Mouse (Mus musculus) gastrocnemius, postnatal 10 days (tissue): ENCODE measurements at regions not wholly inside any gene's neighbourhood (a gene's known extent, or its start where the extent isn't known, plus 50 kb on each side); places are given as distances from the start of the nearest gene placed in this dataset.

ENCODE experiments used
- DNase-seq: peaks from one replicate; pipeline ENCODE4 v3.0.0; 2021; ENCODE audit warnings: mixed read lengths

DNA sequence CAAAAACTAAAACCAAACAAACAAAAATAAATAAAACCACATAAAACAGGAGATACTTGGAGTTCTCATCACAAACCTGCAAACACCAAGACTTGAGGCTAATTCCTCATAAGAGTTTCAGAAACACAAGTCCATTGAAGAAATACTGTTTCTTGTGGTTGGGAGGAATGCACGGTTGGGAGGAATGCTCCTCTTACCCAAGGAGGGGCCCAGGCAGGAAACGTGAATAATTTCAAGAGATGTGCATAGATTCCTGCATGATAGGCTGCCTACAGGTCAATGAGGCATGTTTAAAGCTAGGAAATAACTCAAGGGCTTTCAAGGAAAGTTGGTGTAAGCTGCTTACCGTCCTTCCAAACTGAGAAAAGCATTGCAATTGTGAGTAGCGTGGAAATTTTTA lies 243.7 kb downstream of the Fam49a start:
- no peak for DNase-seq

DNA sequence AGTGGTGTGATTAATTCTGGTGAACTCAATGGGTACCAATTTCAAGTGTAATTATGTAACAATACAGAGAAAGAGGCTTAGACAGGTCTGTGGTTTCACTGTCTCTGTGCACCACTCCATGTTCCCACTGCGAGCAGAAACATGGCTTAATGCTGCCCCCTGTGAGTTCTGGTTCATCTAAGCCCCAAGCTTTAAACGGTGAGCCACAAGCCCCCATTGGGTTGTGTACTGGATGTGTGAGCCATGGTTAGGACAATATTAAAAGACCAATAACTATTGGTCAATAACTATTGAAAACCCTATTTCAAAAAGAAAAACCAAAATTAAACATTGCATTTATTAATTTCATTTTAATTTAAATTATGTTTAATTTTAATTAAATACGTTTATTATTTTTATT lies 238.0 kb downstream of the Fam49a start:
- no peak for DNase-seq

DNA sequence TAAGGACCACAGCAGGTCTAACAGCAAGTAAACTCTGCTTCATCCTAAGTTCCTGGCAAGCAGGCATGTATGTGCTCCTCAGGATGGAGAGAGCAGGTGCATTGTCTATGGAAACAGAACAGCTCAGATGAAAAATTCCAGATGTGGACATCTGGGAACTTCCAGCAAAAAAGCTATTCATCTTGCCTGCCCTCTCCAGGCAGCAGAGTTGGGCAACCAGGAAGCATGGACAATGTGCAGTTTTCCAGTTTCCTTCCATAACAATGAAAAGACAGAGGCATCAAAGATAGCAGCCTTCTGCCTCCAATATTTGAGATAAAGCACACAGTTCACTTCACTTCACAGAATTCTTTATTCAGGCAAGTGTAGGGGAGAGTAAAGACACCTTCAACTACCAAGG lies 236.7 kb downstream of the Fam49a start:
- DNase-seq: no peak

DNA sequence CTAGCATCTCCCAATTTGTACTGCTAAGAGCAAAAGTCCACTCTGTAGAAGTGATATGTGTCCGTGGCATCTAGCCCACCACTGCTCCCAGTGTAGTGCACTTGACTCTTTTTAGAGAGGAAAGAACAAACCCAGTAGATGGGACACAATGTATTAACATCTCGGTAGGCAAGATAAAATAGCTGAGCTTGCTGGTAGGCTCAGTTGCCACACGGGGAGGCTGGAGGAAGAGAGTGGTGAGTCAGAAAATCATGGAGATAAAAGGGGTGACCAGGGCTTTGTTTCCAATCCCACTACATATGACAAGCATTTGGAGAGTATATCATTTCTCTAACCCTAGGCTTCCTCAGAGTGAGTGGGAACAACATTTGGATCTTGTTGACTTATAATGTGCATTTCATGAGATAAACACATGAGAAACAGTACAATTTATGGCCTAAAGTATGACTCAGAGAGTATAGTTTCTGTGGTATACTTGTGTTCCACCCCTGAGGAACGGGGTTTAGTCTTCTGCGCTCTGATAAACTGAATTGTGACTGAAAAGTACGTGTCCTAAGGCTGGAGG lies 235.4 kb downstream of the Fam49a start:
- DNase-seq: no peak

DNA sequence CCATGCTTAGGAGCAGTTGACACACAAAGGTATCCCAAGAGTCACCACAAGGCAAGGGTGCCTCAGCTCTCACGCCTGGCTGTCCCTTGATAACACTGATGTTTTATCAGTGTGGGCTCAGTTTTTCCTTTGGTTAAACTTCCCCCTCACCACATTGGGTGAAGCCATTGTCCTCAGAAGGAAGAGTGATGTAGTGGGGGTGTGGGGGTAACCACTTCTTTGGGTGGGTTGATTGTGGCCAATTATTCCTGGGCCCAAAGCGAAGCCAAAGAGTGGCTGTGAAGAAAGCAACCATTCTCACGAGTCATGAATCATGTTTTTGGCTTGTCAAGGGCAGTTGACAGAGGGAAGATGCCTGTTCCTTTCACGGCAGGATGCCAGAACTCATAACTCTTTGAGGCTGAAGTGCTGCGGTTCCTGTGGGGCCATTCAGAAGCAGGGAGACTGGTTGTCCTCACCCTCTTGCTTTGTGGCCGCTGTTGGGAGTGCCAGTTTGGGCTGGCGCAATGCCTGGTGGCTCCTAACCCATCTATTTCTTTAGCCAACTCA lies 234.7 kb downstream of the Fam49a start:
- DNase-seq: peak; percentile 5

DNA sequence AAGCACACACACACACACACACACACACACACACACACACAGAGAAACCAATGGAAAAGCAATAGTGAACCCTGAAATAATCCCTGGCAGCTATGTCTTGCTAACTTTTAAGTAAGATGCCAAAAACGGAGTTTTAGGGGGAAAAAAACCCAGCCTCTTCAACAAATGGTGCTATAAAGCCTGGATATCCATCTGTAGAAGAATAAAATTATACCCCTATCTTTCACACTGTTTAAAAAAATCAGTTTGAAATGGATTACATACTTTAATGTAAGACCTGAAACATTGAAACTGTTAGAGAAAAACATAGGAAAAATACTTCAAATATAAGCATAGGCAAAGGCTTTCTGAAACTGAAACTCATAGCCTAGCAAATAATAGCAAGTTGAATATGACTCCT lies 228.2 kb downstream of the Fam49a start:
- DNase-seq: no peak

DNA sequence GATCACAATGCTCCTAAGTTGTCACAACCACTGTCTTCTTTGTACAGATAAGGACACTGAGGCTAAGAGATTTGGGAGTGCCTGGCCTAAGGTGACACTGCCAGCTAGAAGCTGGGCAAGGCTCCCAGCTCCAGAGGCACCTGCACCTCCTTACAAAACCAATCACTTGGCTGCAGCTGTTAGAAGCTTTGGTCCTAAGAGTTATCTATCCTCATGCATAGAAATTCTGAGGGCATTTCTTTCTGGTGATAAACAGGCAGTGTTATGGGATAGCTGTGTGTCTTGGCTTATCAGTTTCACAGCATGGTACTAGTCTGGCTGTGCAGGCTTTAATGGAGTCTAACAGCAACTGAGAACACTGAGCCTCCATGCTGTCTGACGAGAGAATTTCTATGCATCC lies 226.2 kb downstream of the Fam49a start:
- DNase-seq: no peak

DNA sequence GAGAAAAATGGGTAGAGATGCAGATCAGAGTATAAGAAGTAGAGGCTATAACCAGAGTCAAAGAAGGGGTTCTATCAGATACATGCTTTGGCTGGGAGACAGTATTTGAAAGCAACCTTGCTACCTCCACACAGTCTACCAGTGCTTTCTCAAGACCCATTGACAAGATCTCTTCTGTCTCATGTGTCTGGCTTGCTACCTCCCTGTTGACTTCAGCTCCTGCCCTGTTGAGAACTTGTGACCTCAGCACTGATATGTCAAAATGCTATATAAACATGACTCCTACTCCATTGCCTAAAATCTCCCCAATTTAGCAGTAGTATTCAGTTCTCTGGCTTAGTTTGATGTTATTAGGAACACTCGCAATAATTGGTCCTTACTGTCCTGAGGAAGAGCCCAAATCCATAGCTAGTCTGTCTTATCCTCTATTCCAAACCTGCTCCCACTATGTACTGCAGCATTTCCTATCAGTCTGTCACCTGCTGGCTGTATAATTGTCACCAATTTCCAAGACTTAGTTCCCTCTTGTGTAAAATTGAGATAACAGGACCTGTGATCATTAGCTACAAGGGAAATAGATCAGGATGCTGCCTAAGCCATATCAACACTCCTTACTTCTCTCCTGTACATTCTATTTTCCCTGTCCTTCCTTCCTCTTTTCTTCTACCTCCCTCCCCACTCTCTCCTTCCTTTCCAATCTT lies 224.9 kb downstream of the Fam49a start:
- DNase-seq: no peak

DNA sequence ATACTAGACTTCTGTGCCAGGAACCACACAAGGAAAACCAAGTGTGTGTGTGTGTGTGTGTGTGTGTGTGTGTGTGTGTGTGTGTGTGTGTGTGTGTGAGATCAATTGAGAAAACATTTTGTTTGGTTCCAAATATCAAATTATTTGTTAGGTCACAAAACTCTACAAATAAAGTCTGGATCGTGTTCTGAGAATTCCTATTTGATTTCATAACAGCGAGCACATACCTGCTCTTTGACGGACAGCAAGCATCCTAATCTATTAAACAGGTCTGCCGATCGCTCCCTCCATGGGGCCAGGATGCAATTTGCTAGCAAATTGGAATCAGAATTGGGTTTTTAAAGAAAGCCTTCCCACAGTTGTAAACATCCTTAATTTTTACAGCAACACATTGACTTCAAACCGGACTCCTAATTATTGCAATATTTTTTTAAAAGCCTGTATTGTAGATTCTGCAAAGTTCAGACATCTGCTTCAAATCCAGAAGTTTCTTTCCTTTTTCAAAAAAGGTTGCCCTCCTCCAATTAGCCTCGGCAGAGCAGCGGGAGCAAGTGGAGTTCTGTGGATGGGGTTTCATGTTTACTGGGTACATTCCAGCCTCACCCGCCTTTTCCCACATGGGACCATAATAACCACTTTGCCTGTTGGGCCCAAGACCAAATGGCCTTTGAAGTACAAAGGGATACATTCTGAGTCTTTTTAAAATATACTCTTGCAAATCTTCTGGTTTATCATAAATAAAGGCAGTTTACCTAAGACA lies 223.2 kb downstream of the Fam49a start:
- no peak for DNase-seq

DNA sequence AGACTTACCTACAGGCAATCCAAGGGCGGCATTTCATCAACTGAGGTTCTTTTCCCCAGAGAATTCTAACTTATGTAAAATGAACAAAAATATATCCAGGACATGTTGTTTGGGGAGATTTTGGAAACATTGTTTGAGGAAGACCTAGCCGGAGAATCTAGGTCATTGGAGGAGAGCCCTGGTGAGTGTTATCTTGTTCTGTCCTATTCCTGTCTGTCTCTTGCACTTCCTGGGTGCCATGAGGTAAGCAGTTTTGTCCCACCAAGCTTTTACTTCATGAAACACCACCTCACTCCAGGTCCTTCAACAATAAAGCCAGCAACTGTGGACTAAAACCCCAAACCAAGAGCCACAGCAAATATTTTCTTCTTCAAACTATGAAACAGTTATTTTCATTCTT lies 218.5 kb downstream of the Fam49a start:
- DNase-seq: no peak

DNA sequence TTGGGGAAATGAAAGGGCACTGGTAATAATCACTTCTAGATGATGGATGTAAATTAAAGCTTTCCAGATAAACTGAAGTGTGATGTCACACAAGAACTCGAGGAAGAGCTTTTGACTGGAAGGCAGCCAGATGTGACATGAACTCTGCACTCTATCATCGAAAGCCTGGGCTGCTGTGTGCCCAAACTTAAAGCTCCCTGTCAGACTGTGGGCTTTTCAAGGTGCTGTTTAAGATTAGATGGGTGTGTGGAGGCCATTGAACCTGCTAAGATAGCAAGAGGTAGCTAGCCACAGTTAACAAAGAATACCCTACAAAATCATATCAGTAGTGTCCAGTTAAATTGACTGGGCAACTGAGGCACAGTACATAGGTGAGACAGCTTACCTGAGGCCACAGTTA lies 190.1 kb downstream of the Fam49a start:
- no peak for DNase-seq

DNA sequence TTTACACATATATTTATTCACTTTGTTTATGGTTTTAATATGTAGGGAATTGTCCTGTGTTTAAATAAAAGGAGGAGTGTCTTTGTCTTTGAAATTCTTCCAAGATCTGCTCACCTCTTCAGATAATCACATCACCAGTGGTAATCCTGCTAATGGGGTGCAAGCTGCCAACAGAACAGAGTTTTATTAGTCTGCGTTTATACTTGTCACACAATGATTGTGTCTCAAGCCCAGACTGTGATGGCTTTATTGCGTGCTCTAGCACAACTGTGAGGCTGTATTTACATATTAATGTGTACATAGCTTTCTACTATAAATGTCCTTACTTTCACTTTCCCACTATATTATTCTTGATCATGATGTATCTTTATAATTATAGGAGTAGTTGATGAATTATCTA lies 184.8 kb downstream of the Fam49a start:
- no peak for DNase-seq

DNA sequence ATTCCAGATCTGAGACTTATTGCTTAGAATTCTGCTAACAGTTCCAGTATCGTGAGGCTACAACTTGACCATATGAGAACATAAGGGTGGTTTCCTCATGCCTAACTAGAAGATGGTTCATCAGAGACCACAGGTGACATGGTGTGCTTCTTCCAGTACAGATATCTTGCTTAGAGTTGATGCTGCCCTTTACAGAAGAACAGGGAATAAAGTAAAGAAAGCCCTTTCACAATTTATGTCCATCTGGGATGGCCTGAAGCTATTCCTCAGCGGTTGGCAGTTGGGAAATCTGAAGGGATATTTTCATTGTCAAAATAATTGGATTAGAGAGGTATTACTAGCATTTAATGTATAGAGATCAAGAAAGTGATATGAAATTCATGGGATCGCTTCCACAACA lies 184.3 kb downstream of the Fam49a start:
- DNase-seq: no peak

DNA sequence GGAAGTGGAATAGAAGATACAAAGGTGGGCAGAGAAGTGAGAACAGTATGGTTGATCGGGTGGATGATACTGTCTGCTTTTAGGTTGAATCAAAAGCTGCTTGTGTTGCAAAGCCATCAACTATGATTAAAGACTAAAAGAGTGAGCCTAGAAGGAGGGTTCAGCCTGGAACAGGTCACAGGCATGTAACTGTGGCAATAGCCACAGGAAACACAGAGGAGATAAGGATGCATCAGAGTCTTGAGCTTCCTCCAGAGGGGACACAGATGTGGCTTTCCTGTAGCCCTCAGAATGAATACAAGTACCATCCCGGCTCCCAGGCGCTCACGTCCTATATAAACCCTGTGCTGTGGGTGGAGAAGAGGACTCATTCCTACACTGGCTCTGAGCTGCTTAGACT lies 180.9 kb downstream of the Fam49a start:
- no peak for DNase-seq

DNA sequence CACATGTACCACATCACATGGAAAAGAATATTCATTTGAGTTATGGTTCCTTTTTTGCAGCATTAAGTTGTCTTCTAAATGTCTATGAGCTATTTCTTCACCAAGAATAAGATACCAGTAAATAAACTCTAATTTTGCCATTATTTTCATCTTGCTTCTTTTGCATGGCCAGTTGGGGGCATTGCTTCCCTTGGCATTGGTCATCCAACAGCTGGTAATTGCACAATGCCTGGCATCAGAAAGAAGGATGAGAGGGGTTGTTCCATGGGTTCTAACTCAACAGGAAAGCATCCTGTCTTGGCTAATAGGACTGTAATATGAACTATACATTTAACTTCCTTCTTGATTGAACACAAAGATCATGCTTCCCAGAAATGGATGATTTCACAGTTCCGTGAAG lies 174.4 kb downstream of the Fam49a start:
- no peak for DNase-seq

DNA sequence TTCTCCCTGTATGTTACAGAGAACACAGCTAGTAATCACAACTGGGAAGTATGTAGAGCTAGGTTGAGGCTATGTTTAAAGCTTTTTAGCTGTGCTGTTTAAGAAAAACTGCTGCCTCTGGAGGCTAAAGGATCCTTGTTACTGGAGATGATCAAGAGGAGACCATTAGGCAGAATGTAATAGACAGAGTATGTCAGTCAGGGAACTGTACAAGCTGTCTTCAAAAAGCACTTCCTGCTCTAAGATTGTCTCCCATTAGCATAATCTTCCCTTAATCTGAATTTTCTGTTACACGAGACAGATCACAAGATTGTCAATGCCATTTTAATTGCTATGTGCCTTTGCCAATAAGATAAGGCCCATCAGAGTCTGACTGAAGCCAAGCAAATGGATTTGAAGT lies 170.7 kb downstream of the Fam49a start:
- DNase-seq: no peak
